Mouse (Mus musculus): ENCODE results near the gene Cfap100. TPM values are rescaled to one million over a fixed set of nuclear protein-coding genes. Genes with fewer than 3 reads are reported as not detected.

The Cfap100 gene
- polyA plus RNA-seq, 1 experiment, result not detected

- Histone ChIP-seq H3K27me3 (ENCODE audit: control insufficient read depth, insufficient read depth, low read length) (no peaks in the 10 kb centered on the region), H3K4me3 (ENCODE audit: low read depth, low read length) (no peak overlapping the region), H3K27ac (ENCODE audit: insufficient read depth, low read depth, low read length) (no peak overlapping the region; the same call in 1 of the 2 replicates), H3K4me1 (ENCODE audit: control insufficient read depth, insufficient read depth, insufficient read length, low read length) (peaks cover 16% of the 10 kb centered on the region; the same call in 1 of the 2 replicates), H3K36me3 (ENCODE audit: control insufficient read depth, insufficient read depth, low read length) (peaks cover 16% of the 10 kb centered on the region)
- TF ChIP-seq CTCF (IDR thresholded peaks at IDR 0.05; ENCODE audit: extremely low read depth, insufficient read length, insufficient replicate concordance, low read depth, low read length) (no peak), POLR2A (IDR thresholded peaks at IDR 0.05; ENCODE audit: low read depth, low read length) (no peak)
- 90% methylated on average over 2 of the region's 2 CpGs for WGBS
Measured at GRCm38 (mm10) chr6:90395751-90396150, 32.8 kb downstream of the Cfap100 start.

DNA sequence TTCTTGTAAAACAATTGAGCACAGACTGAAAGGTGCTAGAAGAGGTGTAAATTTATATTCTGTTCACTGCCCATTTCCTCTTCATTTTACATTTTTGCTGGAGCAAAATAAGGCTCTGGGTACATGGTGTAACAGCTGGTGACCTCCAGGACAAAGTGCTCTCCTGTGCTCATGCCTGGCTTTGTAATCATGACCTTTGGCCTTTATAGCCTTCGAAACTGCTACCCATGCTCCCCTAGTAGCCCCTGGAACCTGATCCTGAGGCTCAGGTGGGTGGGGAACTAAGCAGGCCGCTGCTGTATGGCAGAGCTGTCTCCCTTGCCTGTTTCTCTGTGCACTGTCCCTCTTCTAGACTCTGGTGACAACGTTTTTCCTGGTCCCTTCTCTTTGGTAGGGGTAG is 34.6 kb downstream of the Cfap100 start:
- H3K27me3 ChIP-seq (ENCODE audit: control insufficient read depth, insufficient read depth, low read length), result no peaks in the 10 kb centered on the region
- peaks cover 20% of the 10 kb centered on the region for H3K36me3 ChIP-seq (ENCODE audit: control insufficient read depth, insufficient read depth, low read length)
- H3K4me3 ChIP-seq (ENCODE audit: low read depth, low read length), result no peak overlapping the region
- no peak for TF ChIP-seq POLR2A (IDR thresholded peaks at IDR 0.05; ENCODE audit: low read depth, low read length)
- TF ChIP-seq CTCF (IDR thresholded peaks at IDR 0.05; ENCODE audit: extremely low read depth, insufficient read length, insufficient replicate concordance, low read depth, low read length), result no peak
- peaks cover 16% of the 10 kb centered on the region; the same call in 1 of the 2 replicates for H3K4me1 ChIP-seq (ENCODE audit: control insufficient read depth, insufficient read depth, insufficient read length, low read length)
- WGBS, result 23% methylated on average over 3 of the region's 3 CpGs
- H3K27ac ChIP-seq (ENCODE audit: insufficient read depth, low read depth, low read length), result peak overlapping the region; percentile 45

- Histone ChIP-seq H3K4me1 (ENCODE audit: control insufficient read depth, insufficient read depth, insufficient read length, low read length) (peaks cover 11% of the 10 kb centered on the region; the same call in 1 of the 2 replicates), H3K4me3 (ENCODE audit: low read depth, low read length) (no peak overlapping the region), H3K27me3 (ENCODE audit: control insufficient read depth, insufficient read depth, low read length) (no peaks in the 10 kb centered on the region), H3K27ac (ENCODE audit: insufficient read depth, low read depth, low read length) (no peak overlapping the region), H3K36me3 (ENCODE audit: control insufficient read depth, insufficient read depth, low read length) (peaks cover 30% of the 10 kb centered on the region)
- TF ChIP-seq POLR2A (IDR thresholded peaks at IDR 0.05; ENCODE audit: low read depth, low read length) (no peak), CTCF (IDR thresholded peaks at IDR 0.05; ENCODE audit: extremely low read depth, insufficient read length, insufficient replicate concordance, low read depth, low read length) (no peak)
- WGBS, result 80% methylated on average over 4 of the region's 4 CpGs
Measured at GRCm38 (mm10) chr6:90390629-90391028, 38.0 kb downstream of the Cfap100 start.

GRCm38 (mm10) chr6:90381465-90381864 is 47.1 kb downstream of the Cfap100 start:
- TF ChIP-seq POLR2A (IDR thresholded peaks at IDR 0.05; ENCODE audit: low read depth, low read length) (no peak), CTCF (IDR thresholded peaks at IDR 0.05; ENCODE audit: extremely low read depth, insufficient read length, insufficient replicate concordance, low read depth, low read length) (no peak)
- H3K36me3 ChIP-seq (ENCODE audit: control insufficient read depth, insufficient read depth, low read length), result peaks cover 59% of the 10 kb centered on the region
- 93% methylated on average over 2 of the region's 2 CpGs for WGBS

DNA sequence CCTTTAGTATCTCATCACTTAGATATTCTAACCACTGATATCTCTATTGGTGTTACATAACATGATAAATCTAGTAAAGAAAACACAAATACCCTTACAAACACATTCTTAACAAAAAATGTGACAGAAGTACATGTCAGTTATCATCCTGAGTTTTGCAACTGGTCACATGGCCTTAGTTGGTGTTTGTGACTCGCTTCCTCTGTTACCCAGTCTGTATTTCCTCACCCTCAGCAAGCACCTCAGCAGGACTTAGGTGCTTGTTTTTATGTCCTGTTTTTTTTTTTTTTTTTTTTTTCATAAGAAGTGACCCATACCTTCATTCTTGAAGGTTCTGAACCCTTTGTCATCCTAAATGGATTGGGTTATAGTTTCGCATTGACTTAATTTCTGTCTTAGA is 50.9 kb downstream of the Cfap100 start:
- Histone ChIP-seq H3K36me3 (ENCODE audit: control insufficient read depth, insufficient read depth, low read length) (peaks cover 61% of the 10 kb centered on the region), H3K27me3 (ENCODE audit: control insufficient read depth, insufficient read depth, low read length) (no peaks in the 10 kb centered on the region), H3K4me3 (ENCODE audit: low read depth, low read length) (no peak overlapping the region), H3K27ac (ENCODE audit: insufficient read depth, low read depth, low read length) (no peak overlapping the region), H3K4me1 (ENCODE audit: control insufficient read depth, insufficient read depth, insufficient read length, low read length) (peaks cover 8% of the 10 kb centered on the region; the same call in 1 of the 2 replicates)
- no peak for TF ChIP-seq CTCF (IDR thresholded peaks at IDR 0.05; ENCODE audit: extremely low read depth, insufficient read length, insufficient replicate concordance, low read depth, low read length)
- no peak for TF ChIP-seq POLR2A (IDR thresholded peaks at IDR 0.05; ENCODE audit: low read depth, low read length)
- 94% methylated on average over 2 of the region's 2 CpGs for WGBS

More at GRCm38 (mm10) chr6:90381465-90381864, 47.1 kb downstream of the Cfap100 start:
- Histone ChIP-seq H3K27ac (ENCODE audit: insufficient read depth, low read depth, low read length) (no peak overlapping the region), H3K4me1 (ENCODE audit: control insufficient read depth, insufficient read depth, insufficient read length, low read length) (no peaks in the 10 kb centered on the region), H3K27me3 (ENCODE audit: control insufficient read depth, insufficient read depth, low read length) (no peaks in the 10 kb centered on the region), H3K4me3 (ENCODE audit: low read depth, low read length) (no peak overlapping the region)

DNA sequence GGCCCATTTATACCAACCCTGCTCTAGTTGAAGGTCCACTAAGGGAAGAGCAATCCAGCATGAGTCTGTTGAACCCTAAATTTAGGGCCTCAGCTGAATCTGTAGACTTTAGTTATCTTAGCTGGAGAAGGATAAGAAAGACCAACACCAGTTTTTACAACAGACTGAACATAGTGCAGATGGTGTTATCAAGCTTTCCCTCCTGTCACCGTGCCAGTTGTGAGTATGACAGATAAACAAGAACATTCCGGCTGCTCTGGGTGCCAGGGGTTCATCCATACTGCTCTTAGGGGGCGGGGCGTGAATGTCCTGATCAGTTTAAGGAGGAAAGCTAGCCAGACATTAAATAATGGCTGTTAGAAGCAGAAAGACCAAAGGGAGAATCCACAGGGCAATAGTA is 54.0 kb downstream of the Cfap100 start:
- H3K4me1 ChIP-seq (ENCODE audit: control insufficient read depth, insufficient read depth, insufficient read length, low read length), result peaks cover 12% of the 10 kb centered on the region; the same call in 1 of the 2 replicates
- no peak for TF ChIP-seq POLR2A (IDR thresholded peaks at IDR 0.05; ENCODE audit: low read depth, low read length)
- TF ChIP-seq CTCF (IDR thresholded peaks at IDR 0.05; ENCODE audit: extremely low read depth, insufficient read length, insufficient replicate concordance, low read depth, low read length), result no peak
- WGBS, result 31% methylated on average over 4 of the region's 4 CpGs
- H3K4me3 ChIP-seq (ENCODE audit: low read depth, low read length), result no peak overlapping the region
- H3K27me3 ChIP-seq (ENCODE audit: control insufficient read depth, insufficient read depth, low read length), result no peaks in the 10 kb centered on the region
- 0 out of 2 replicates have a peak overlapping the region, but pooled peaks have one; percentile 24 for H3K27ac ChIP-seq (ENCODE audit: insufficient read depth, low read depth, low read length)
- H3K36me3 ChIP-seq (ENCODE audit: control insufficient read depth, insufficient read depth, low read length), result peaks cover 45% of the 10 kb centered on the region

DNA sequence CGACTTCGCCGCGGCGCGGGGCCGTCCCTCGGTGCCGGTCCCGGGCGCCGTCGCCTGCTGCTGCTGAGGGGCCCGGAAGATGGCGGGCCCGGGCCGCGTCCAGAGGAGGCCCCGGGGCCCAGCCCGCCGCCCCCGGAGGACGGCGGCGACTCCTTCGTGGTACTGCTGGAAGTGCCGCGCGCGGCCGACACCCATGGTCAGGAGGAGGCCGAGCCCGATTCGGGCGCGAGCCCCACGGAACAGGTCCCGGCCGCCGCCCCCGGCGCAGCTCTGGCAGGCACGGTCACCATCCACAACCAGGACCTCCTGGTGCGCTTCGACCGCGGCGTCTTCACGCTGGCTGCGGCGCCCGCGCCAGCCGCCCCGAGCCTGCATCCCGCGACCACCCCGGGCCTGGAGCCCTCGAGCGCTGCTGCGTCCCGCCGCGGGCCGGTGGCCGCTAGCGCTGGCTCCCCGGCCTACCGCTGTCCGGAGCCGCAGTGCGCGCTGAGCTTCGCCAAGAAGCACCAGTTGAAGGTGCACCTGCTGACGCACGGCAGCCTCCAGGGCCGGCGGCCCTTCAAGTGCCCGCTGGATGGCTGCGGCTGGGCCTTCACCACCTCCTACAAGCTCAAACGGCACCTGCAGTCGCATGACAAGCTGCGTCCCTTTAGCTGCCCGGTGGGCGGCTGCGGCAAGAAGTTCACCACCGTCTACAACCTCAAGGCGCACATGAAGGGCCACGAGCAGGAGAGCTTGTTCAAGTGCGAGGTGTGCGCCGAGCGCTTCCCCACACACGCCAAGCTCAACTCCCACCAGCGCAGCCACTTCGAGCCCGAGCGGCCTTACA is 58.7 kb downstream of the Cfap100 start:
- Histone ChIP-seq H3K27ac (ENCODE audit: insufficient read depth, low read depth, low read length) (0 out of 2 replicates have a peak overlapping the region, but pooled peaks have one; percentile 10), H3K36me3 (ENCODE audit: control insufficient read depth, insufficient read depth, low read length) (peaks cover 17% of the 10 kb centered on the region), H3K4me3 (ENCODE audit: low read depth, low read length) (peak overlapping the region; percentile 76), H3K27me3 (ENCODE audit: control insufficient read depth, insufficient read depth, low read length) (no peaks in the 10 kb centered on the region), H3K4me1 (ENCODE audit: control insufficient read depth, insufficient read depth, insufficient read length, low read length) (peaks cover 15% of the 10 kb centered on the region; the same call in 1 of the 2 replicates)
- no peak for TF ChIP-seq POLR2A (IDR thresholded peaks at IDR 0.05; ENCODE audit: low read depth, low read length)
- TF ChIP-seq CTCF (IDR thresholded peaks at IDR 0.05; ENCODE audit: extremely low read depth, insufficient read length, insufficient replicate concordance, low read depth, low read length), result no peak
- WGBS, result under 1% methylated on average over 95 of the region's 98 CpGs
